Mouse (Mus musculus): ENCODE results near the gene Dapk1.

The Dapk1 gene

GRCm38 (mm10) chr13:60736421-60737105, 134.8 kb downstream of the Dapk1 start:
- no peak for DNase-seq (ENCODE audit: extremely low spot score, low read depth, low spot score)

DNA sequence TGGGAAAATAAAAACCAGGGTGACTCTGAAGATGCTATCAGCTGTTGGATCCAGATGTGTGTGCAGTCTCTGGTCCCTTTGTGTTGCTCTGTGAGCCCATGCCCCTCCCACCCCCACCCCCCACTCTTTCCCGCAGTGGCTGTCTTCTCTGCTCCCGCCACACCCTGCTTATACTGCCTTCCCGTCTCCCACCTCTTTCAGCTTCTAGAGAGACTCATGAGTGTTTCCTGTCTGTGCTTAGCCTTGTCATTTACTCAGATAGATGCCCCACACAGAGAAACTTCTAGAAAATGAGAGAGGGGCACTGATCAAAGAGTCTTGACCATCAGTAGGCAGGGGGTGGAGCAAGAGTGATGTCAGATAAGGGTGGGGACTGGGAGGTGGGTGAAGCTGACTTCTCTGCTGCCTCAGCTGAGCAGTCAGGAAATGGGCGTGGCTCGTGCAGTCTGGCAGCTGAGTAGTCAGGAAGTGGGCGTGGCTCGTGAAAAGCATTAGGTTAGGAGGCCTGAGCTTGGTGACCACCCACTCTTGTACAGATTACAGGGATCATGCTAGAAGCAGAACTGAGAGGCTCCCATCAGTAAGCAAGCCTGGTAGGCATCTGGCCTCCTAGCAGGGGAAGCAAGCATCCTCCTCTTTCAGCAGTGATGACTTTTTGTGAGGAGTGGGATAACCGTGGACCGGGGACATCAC, 136.0 kb downstream of the Dapk1 start:
- peak; percentile 73 for DNase-seq (ENCODE audit: extremely low spot score, low read depth, low spot score)

- DNase-seq (ENCODE audit: extremely low spot score, low read depth, low spot score), result peak; percentile 81
Observed at GRCm38 (mm10) chr13:60738429-60738828, 136.7 kb downstream of the Dapk1 start.

DNA sequence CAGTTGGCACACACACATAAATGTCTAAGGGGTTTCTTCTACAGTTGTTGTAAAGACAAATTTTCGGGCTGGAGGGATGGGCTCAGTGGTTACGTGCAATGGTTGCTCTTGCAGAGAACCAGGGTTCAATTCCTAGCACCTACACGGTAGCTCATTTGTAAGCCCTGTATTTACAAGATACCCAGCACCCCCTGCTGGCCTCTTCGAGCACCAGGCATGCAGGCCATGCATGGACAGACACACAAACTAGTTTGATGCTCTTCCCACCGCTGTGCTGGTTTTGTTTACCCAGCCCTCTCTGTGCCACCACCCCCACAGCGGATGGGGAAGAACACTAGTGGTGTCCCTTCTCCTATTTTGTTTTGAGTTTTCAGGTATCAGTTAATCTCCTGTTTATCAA, 138.5 kb downstream of the Dapk1 start:
- DNase-seq (ENCODE audit: extremely low spot score, low read depth, low spot score), result no peak

GRCm38 (mm10) chr13:60742611-60743010, 140.9 kb downstream of the Dapk1 start:
- DNase-seq (ENCODE audit: extremely low spot score, low read depth, low spot score), result no peak

DNA sequence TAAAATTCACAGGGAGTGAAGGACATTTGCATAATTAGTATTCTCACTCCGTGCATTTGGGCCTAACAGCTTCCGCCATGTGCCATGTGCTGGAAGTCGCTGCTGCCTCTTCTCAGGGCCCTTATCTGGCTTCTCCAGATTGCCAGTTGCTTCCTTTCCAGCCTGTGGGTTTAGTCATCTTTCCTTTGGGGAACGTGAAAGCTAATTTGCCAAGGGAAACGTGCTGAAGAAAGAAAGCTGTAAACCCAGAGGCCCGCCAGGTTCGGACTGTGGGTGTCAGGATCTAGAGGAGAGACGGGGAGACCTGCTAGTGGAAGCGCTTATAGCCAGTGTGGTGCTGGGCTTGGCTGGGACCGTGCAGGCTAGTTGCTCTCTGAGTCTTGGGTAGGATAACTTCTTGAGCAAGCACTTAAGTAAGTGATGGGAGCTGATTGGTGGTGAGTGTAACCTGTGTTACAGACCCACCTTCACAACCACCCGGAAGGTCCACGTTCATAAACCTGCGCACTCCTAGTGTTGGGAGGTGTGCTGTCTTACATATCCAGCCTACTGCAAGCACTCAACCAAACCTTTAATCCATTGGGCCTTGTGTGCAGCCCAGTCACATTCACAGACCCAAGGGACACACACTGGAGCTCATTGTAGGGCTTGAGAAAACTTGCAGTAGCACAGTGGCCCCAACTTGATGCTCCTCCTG, 141.8 kb downstream of the Dapk1 start:
- no peak for DNase-seq (ENCODE audit: extremely low spot score, low read depth, low spot score)

GRCm38 (mm10) chr13:60744078-60744460, 142.3 kb downstream of the Dapk1 start:
- peak; percentile 57 for DNase-seq (ENCODE audit: extremely low spot score, low read depth, low spot score)

DNA sequence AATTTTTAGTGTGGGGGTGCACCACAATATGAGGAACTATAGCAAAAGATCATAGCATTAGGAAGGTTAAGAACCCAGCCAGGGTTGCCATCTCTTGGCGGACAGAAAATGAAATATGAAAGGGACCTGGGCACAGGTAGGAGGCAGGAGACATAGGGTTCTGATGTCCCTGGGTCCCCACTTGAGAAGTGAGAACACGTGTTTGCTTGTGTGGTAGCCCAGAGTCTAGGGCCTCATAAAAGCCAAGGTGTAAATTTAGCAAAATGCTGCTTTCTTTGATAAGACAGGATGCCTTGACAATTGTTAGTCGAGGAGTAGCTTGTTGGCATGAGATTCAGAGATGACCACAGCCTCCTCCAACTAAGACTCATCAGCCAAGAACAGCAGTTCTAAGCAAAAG, 143.0 kb downstream of the Dapk1 start:
- no peak for DNase-seq (ENCODE audit: extremely low spot score, low read depth, low spot score)

DNA sequence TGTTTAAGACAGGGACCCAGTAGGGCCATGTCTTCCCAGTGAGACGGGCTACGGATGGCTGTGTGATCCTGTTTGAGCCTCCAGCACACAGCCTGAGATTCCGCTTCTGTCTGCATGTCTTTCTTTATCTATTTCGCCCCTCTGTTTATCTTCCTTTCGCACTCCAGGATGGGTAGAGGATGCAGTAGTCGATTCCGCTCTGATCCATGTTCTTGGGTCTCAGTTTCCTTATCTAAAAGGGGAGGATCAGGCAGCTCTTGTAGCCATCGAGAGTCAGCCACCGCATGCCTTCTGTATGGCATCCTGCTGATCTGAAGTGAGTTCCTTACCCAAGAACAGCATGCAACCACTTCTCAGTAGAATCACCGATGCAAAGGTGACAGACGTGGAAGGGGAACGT, 143.6 kb downstream of the Dapk1 start:
- DNase-seq (ENCODE audit: extremely low spot score, low read depth, low spot score), result no peak

DNA sequence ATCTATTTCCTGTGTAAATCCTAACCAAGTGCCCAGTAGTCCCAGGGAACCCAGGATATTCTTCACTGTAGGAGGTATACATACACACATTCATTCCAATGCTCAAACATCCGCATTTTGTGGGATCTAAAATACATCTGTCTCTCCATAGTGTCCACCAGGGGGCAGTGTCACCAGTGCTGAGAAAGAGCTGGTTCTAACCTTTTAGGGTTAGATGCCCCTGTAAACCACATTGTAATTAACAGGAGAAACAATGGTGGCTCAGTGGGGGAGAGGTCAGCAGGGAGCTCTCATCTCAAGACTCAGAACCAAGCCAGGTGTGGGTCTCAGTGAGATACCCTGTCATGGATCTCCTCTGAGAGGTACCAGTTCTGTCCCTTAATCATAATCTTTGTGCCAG, 144.5 kb downstream of the Dapk1 start:
- no peak for DNase-seq (ENCODE audit: extremely low spot score, low read depth, low spot score)

GRCm38 (mm10) chr13:60747201-60747600, 145.5 kb downstream of the Dapk1 start:
- no peak for DNase-seq (ENCODE audit: extremely low spot score, low read depth, low spot score)

GRCm38 (mm10) chr13:60748556-60748955, 146.8 kb downstream of the Dapk1 start:
- DNase-seq (ENCODE audit: extremely low spot score, low read depth, low spot score), result no peak

DNA sequence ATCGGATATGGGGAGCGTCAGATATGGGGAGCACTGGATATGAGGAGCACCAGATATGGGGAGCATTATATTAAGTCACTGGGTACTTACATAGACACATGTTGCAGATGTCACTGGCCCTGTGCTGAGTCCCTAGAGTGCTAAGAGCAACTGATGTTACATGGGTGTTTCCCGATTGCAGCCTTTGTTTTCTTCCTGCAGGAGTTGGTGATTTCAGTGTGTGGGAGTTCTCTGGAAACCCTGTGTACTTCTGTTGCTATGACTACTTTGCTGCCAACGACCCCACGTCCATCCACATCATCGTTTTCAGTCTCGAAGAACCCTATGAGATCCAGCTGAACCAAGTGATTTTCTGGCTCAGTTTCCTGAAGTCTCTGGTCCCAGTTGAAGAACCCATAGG, 149.2 kb downstream of the Dapk1 start:
- DNase-seq (ENCODE audit: extremely low spot score, low read depth, low spot score), result no peak

GRCm38 (mm10) chr13:60753216-60753615, 151.5 kb downstream of the Dapk1 start:
- DNase-seq (ENCODE audit: extremely low spot score, low read depth, low spot score), result no peak

DNA sequence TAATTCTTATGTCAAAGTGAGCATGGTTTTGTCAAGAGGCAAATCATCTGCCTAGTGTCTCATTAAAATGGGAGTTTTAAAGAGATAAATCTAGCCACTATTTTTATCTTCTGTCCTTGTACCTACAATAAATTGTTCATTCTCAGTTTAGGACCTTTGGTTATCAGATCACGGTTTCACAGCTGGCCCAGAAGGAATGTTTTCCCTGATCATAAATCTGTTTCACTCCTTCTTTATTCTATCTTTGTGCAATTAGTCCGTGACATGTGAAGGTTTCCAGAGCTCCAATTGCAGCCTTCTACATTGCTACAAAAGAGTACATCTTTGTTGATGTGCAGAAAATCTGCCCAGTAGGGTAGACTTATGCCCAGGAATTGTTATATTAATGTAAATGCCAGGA, 153.5 kb downstream of the Dapk1 start:
- DNase-seq (ENCODE audit: extremely low spot score, low read depth, low spot score), result no peak

- no peak for DNase-seq (ENCODE audit: extremely low spot score, low read depth, low spot score)
Observed at GRCm38 (mm10) chr13:60757292-60757691, 155.5 kb downstream of the Dapk1 start.

GRCm38 (mm10) chr13:60759136-60759535, 157.4 kb downstream of the Dapk1 start:
- no peak for DNase-seq (ENCODE audit: extremely low spot score, low read depth, low spot score)

GRCm38 (mm10) chr13:60760392-60760791, 158.6 kb downstream of the Dapk1 start:
- no peak for DNase-seq (ENCODE audit: extremely low spot score, low read depth, low spot score)

DNA sequence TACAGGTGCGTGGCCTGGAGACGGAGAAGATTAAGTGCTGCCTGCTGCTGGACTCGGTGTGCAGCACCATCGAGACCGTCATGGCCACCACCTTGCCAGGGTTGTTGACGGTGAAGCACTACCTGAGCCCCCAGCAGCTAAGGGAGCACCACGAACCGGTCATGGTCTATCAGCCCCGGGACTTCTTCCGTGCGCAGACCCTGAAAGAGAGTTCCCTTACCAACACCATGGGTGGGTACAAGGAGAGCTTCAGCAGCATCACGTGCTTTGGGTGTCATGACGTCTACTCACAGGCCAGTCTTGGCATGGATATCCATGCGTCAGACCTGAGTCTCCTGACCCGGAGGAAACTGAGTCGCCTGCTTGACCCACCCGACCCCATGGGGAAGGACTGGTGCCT, 159.4 kb downstream of the Dapk1 start:
- no peak for DNase-seq (ENCODE audit: extremely low spot score, low read depth, low spot score)

- no peak for DNase-seq (ENCODE audit: extremely low spot score, low read depth, low spot score)
Observed at GRCm38 (mm10) chr13:60780534-60780933, 178.8 kb downstream of the Dapk1 start.

GRCm38 (mm10) chr13:60783301-60783700, 181.6 kb downstream of the Dapk1 start:
- DNase-seq (ENCODE audit: extremely low spot score, low read depth, low spot score), result no peak

- no peak for DNase-seq (ENCODE audit: extremely low spot score, low read depth, low spot score)
Observed at GRCm38 (mm10) chr13:60786264-60786663, 184.5 kb downstream of the Dapk1 start, which contains the start of gene BC051665. BC051665 (minus strand) TSS chr13:60786364.

Measured in hindlimb bud, embryonic 11.5 days (tissue).